Mouse (Mus musculus): ENCODE measurements around the gene Cyb561d2.
A peak's percentile ranks its signal among the peaks of the same experiment; 100 is the strongest.
"Not testable (repeated sequence)": the region's sequence is repeated elsewhere in the genome, so short reads cannot be mapped to it uniquely, and the experiment has no call there.

Gene Cyb561d2

GRCm38 (mm10) chr9:107571534-107572326 is 29.7 kb upstream of the Cyb561d2 start:
- DNase-seq = peak; percentile 60

- no peak for DNase-seq
These were observed 28.9 kb upstream of the Cyb561d2 start for GRCm38 (mm10) chr9:107570845-107571244.

- DNase-seq = no peak
These were observed 28.0 kb upstream of the Cyb561d2 start for GRCm38 (mm10) chr9:107570016-107570415.

GRCm38 (mm10) chr9:107569270-107569669 is 27.3 kb upstream of the Cyb561d2 start:
- no peak for DNase-seq

- DNase-seq = peak; percentile 90
These were observed 26.6 kb upstream of the Cyb561d2 start for GRCm38 (mm10) chr9:107568331-107569261.

- peak; percentile 90 for DNase-seq
These were observed 25.8 kb upstream of the Cyb561d2 start, which contains the start of gene Hyal2 for GRCm38 (mm10) chr9:107567702-107568319. Gene Hyal2, plus strand, starts transcription at chr9:107567945.

GRCm38 (mm10) chr9:107566855-107567254 is 24.9 kb upstream of the Cyb561d2 start:
- peak; percentile 83 for DNase-seq

- DNase-seq = peak; percentile 90
These were observed 24.2 kb upstream of the Cyb561d2 start for GRCm38 (mm10) chr9:107566041-107566709.

GRCm38 (mm10) chr9:107565556-107565955 is 23.6 kb upstream of the Cyb561d2 start:
- DNase-seq = not testable (repeated sequence)

GRCm38 (mm10) chr9:107563029-107563581 is 21.1 kb upstream of the Cyb561d2 start, which contains the start of gene Tusc2:
Gene Tusc2, plus strand, starts transcription at chr9:107563255.
- DNase-seq = peak; percentile 97

- DNase-seq = no peak
These were observed 14.4 kb upstream of the Cyb561d2 start for GRCm38 (mm10) chr9:107556346-107556745.

- no peak for DNase-seq
These were observed 13.7 kb upstream of the Cyb561d2 start for GRCm38 (mm10) chr9:107555701-107556100.

GRCm38 (mm10) chr9:107555031-107555457 is 13.1 kb upstream of the Cyb561d2 start:
- peak; percentile 70 for DNase-seq

- DNase-seq = peak; percentile 96
These were observed 12.4 kb upstream of the Cyb561d2 start for GRCm38 (mm10) chr9:107554319-107554825.

- peak; percentile 63 for DNase-seq
These were observed 11.7 kb upstream of the Cyb561d2 start for GRCm38 (mm10) chr9:107553541-107554318.

- no peak for DNase-seq
These were observed 10.8 kb upstream of the Cyb561d2 start for GRCm38 (mm10) chr9:107552690-107553393.

GRCm38 (mm10) chr9:107551890-107552355 is 9.9 kb upstream of the Cyb561d2 start:
- DNase-seq = no peak

- DNase-seq = peak; percentile 83
These were observed 9.3 kb upstream of the Cyb561d2 start, which contains the start of gene Rassf1 for GRCm38 (mm10) chr9:107551117-107551889. Gene Rassf1, plus strand, starts transcription at chr9:107551555.

- peak; percentile 95 for DNase-seq
These were observed 8.6 kb upstream of the Cyb561d2 start for GRCm38 (mm10) chr9:107550491-107551116.

All from kidney, adult 11 months (tissue).